Mouse (Mus musculus): ENCODE data around the gene Pla2g2e. TPM values are rescaled to one million over a fixed set of nuclear protein-coding genes. Genes with fewer than 3 reads are reported as not detected.
"Not testable (repeated sequence)": the region's sequence is repeated elsewhere in the genome, so short reads cannot be mapped to it uniquely, and the experiment has no call there.

Pla2g2e gene
- total RNA-seq, 2 experiments from 2014 or later = 0.36 to 0.59 TPM

DNA sequence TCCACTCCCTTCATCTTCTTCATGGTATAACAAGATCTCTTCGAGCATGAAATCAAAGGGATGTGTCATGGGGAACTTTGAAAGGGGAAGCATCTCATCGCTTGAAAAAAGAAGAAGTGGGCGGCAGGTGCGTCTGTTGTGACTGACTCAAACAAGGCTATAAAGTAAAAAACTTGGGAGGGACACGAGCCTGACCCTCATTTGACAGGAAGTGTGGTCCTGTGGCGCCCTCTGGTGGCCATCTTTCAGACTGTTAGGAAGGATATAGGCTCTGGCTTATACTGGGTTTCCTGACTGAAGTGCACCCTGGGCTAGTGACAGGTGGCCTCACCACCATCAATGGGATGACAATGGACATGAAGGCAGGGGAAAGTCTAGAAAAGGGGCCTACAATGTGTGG lies 6.5 kb downstream of the Pla2g2e start:
- peak; percentile 93 for DNase-seq

DNA sequence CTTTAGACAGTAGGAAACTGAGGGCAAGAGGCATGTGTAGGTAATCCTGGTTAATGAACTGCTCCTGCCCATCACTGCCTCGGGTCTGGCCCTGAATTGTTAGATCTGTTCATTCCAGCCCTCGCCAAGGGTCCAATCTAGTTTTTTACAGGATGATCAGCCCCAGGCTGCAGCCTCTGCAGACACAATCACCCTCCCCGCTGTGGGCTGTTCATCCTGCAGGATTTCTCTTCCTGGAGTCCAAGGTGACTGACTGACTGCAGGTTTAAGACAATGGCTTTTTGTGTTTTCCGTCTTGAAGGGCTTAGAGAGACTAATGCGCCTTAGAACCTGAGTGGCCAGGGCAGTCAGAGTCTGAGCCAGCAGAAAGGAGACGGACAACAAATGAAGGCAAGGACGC lies 11.4 kb downstream of the Pla2g2e start:
- no peak for DNase-seq

- DNase-seq = no peak
Measured at GRCm38 (mm10) chr4:138889635-138890034, 11.9 kb downstream of the Pla2g2e start.

GRCm38 (mm10) chr4:138892655-138893054 lies 14.9 kb downstream of the Pla2g2e start:
- DNase-seq = no peak

- DNase-seq = not testable (repeated sequence)
Measured at GRCm38 (mm10) chr4:138893789-138894188, 16.0 kb downstream of the Pla2g2e start.

- no peak for DNase-seq
Measured at GRCm38 (mm10) chr4:138899361-138899760, 21.6 kb downstream of the Pla2g2e start.

- DNase-seq = no peak
Measured at GRCm38 (mm10) chr4:138905624-138906337, 28.0 kb downstream of the Pla2g2e start.

GRCm38 (mm10) chr4:138913141-138913787 lies 35.5 kb downstream of the Pla2g2e start:
- DNase-seq = peak; percentile 56

- DNase-seq = peak; percentile 96
Measured at GRCm38 (mm10) chr4:138913797-138914196, 36.1 kb downstream of the Pla2g2e start, which contains the start of gene Otud3. TSS of gene Otud3 (minus strand) at chr4:138913945.

DNA sequence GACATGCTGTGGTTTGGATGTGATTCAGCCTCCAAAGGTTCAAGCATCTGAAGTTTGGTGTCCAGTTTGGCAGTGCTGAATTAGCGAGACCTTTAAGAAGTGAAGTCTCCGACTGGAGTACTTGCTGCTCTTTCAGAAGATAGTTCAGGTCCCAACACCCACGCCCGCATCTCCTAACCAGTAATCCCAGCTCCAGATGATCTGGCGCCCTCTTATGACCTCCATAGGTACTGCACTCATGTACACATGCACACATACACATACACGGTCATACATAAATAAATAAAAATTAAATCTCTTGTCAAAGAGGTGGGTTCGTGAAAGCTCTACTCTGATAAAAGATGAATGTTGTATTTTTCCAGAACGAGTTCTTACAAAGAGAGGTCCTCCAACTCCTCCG lies 39.5 kb downstream of the Pla2g2e start:
- no peak for DNase-seq

DNA sequence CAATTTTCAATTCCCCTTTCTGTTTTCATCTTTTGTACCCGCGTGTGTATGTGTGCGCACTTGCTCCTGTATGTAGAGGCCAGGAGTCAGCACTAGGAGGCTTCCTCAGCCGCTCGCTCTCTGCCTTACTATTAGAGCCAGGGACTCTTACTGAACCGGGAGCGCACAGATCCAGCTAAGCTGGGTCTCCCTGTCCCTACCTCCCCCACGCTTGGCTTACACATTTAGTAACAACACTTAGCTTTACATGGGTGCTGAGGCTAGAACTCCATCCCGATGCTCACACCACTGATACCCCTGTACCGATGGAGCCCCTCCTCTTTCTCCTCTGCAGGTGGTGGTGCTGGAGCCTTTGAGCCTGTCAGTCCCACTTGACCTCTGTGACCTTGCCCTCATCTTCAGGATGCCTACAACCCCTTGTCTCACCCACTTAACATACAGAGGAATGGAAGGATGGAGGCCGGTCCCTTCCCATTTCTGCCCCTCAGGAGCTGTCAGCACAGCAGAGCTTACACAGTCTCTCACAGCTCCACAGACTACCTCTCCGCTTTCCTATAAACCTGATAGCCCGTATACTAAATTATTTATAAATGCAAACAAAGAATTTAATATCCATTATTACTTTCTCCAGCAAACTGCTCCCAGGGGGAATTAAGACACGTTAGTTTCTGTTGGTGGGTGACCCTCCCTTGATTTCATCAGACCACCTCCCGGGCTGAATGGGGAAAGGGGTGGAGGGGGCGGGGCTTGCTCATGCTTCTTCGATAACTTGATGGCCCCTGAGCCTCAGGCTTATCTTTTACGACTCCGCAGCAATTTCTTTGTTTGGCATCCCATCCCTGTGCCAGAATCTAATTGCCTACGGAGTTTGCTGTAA lies 43.8 kb downstream of the Pla2g2e start:
- DNase-seq = no peak

- DNase-seq = peak; percentile 98
Measured at GRCm38 (mm10) chr4:138922131-138922459, 44.4 kb downstream of the Pla2g2e start.

GRCm38 (mm10) chr4:138925561-138925960 lies 47.8 kb downstream of the Pla2g2e start:
- DNase-seq = no peak

Other genes starting within 250 kb of the Pla2g2e start
- gene Vwa5b1, start 242.1 kb upstream of the Pla2g2e start, total RNA-seq (2021) = not detected
- not detected for gene Pla2g2c, start 153.2 kb upstream of the Pla2g2e start, total RNA-seq (2021)
- 1 to 10 TPM in 1 of 2 experiments, under 1 TPM in 1; 0.79 to 1.0 TPM for gene Ubxn10, start 140.8 kb upstream of the Pla2g2e start, total RNA-seq (2021)
- gene Pla2g2f, start 120.3 kb upstream of the Pla2g2e start, total RNA-seq (2021) = under 1 TPM in 1 of 2 experiments, not detected in 1; 0.10 TPM
- gene Pla2g2d, start 102.2 kb upstream of the Pla2g2e start, total RNA-seq (2021) = not detected
- 1 to 10 TPM; 7.9 to 8.6 TPM for gene Pla2g5, start 14.5 kb upstream of the Pla2g2e start, total RNA-seq (2021)
- gene Gm13030, start 4.0 kb upstream of the Pla2g2e start, total RNA-seq (2021) = not detected
- 1 to 10 TPM; 7.5 to 9.3 TPM for gene Otud3, start 36.0 kb downstream of the Pla2g2e start, total RNA-seq (2021)
- not detected for gene Rnf186, start 89.2 kb downstream of the Pla2g2e start, total RNA-seq (2021)
- 10 to 100 TPM; 11.7 to 14.2 TPM for gene Tmco4, start 94.9 kb downstream of the Pla2g2e start, total RNA-seq (2021)
- gene Htr6, start 197.6 kb downstream of the Pla2g2e start, total RNA-seq (2021) = not detected
- 10 to 100 TPM; 19.6 to 20.8 TPM for gene Nbl1, start 215.1 kb downstream of the Pla2g2e start, total RNA-seq (2021)